Mouse (Mus musculus): ENCODE results near the gene Gm4181. TPM values are rescaled to one million over a fixed set of nuclear protein-coding genes. Genes with fewer than 3 reads are reported as not detected.

Gene Gm4181
- polyA plus RNA-seq (2014; fragmentation: Illumina TruSeq; extraction: RNeasy Lipid Tissue Mini Kit (QIAGEN cat#74804)) = not detected

GRCm38 (mm10) chr14:51635566-51635965 is at the start of gene Gm4181:
TSS of gene Gm4181 (minus strand) at chr14:51635666.

GRCm38 (mm10) chr14:51611210-51611609 is 24.3 kb downstream of the Gm4181 start, which contains the start of gene Gm17078:
TSS of gene Gm17078 (minus strand) at chr14:51611310.

DNA sequence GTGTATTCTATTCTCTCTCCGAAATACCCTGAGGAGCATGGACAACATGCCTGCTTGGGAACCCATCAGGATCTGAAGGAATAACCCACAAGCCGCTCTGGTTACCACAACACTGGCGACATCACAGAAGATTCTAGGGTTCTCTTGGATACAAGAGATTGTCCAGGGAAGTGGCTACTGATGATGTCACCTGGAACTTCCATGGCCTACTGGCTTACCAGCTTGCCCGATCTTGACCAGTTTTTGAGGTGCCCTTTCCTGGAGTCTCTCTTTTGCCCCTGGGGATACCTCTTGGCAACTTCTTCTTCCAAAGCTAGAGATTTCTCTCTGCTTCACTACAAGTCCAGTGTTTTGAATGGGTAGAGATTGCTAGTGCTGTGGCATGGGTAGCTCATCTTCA is 43.4 kb downstream of the Gm4181 start, which contains the start of gene Gm17174:
Gene Gm17174 (minus strand): TSS at position 101 of the 400 bp plus-strand sequence.

Other genes starting within 250 kb of the Gm4181 start
- gene Vmn2r88, start 224.8 kb downstream of the Gm4181 start, polyA plus RNA-seq (2014; fragmentation: Illumina TruSeq; extraction: RNeasy Lipid Tissue Mini Kit (QIAGEN cat#74804)) = not detected
- gene Vmn2r89, start 183.8 kb downstream of the Gm4181 start, polyA plus RNA-seq (2014; fragmentation: Illumina TruSeq; extraction: RNeasy Lipid Tissue Mini Kit (QIAGEN cat#74804)) = not detected
- not detected for gene Gm5622, start 82.9 kb downstream of the Gm4181 start, polyA plus RNA-seq (2014; fragmentation: Illumina TruSeq; extraction: RNeasy Lipid Tissue Mini Kit (QIAGEN cat#74804))
- not detected for gene Gm17175, start 61.6 kb downstream of the Gm4181 start, polyA plus RNA-seq (2014; fragmentation: Illumina TruSeq; extraction: RNeasy Lipid Tissue Mini Kit (QIAGEN cat#74804))
- not detected for gene Gm17174, start 43.5 kb downstream of the Gm4181 start, polyA plus RNA-seq (2014; fragmentation: Illumina TruSeq; extraction: RNeasy Lipid Tissue Mini Kit (QIAGEN cat#74804))
- gene Gm17078, start 24.4 kb downstream of the Gm4181 start, polyA plus RNA-seq (2014; fragmentation: Illumina TruSeq; extraction: RNeasy Lipid Tissue Mini Kit (QIAGEN cat#74804)) = not detected
- gene Gm17079, start 59.8 kb upstream of the Gm4181 start, polyA plus RNA-seq (2014; fragmentation: Illumina TruSeq; extraction: RNeasy Lipid Tissue Mini Kit (QIAGEN cat#74804)) = not detected
- gene Gm5800, start 81.5 kb upstream of the Gm4181 start, polyA plus RNA-seq (2014; fragmentation: Illumina TruSeq; extraction: RNeasy Lipid Tissue Mini Kit (QIAGEN cat#74804)) = not detected
- not detected for gene Ang4, start 137.9 kb upstream of the Gm4181 start, polyA plus RNA-seq (2014; fragmentation: Illumina TruSeq; extraction: RNeasy Lipid Tissue Mini Kit (QIAGEN cat#74804))
- gene AY358078, start 164.4 kb upstream of the Gm4181 start, polyA plus RNA-seq (2014; fragmentation: Illumina TruSeq; extraction: RNeasy Lipid Tissue Mini Kit (QIAGEN cat#74804)) = not detected
- gene Ear6, start 218.0 kb upstream of the Gm4181 start, polyA plus RNA-seq (2014; fragmentation: Illumina TruSeq; extraction: RNeasy Lipid Tissue Mini Kit (QIAGEN cat#74804)) = not detected
- 4.9 TPM for gene Mettl17, start 249.2 kb upstream of the Gm4181 start, polyA plus RNA-seq (2014; fragmentation: Illumina TruSeq; extraction: RNeasy Lipid Tissue Mini Kit (QIAGEN cat#74804))

Data from ovary, adult 10 weeks (tissue).